In the genomic region with DNA sequence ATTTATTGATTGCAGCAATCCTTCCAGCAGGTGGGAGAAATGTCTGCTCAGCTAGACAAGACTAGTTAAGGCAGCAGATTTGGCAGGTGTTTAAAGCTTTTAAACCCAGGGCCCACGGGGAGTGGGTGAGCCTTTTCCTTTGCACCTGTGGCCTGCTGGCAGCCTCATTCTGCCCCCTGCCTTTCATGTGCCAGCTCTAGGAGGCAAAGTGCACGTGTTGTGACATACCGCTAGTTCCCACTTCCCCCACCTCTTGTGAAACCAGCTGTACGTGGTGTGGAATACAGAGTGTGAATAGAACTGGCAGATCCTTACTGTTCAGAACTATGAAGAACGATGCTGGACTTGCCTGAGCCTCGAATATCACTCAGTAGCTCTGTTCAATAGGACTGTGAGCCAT, we compare ENCODE assay signal across 13 mouse cellular contexts.
A peak's percentile ranks its signal among the peaks of the same experiment; 100 is the strongest.
DNase-seq lines count a peak whose midpoint lies in the region; ATAC-seq and TF ChIP-seq lines count a peak whose summit lies in the region.
"Had no signal": no experiment of that assay in that cellular context is flagged by ENCODE, and none has a peak within 500 bp of the region (broad histone marks: within the 10 kb centered on the region; RNA-seq: fewer than 3 reads in every experiment).

No protein-coding gene starts in this region.

- no peak overlapping the region for H3K27ac ChIP-seq in gastrocnemius, adult 2 months
- H3K27ac ChIP-seq: neural tube, embryonic 15.5 days had no signal

- DNase-seq in gastrocnemius, postnatal 25 days: peak; percentile 10
- no peak for DNase-seq in gastrocnemius, adult 2 months
- DNase-seq in lung, postnatal 36 days: peak; percentile 25
- DNase-seq in lung, adult 18-20 months: no peak
- DNase-seq in thymus, postnatal 36 days: peak; percentile 71 to 88
- no peak for DNase-seq in gastrocnemius, postnatal 14 days
- DNase-seq: cerebellum, adult 2 months; lung, embryonic 14.5 days had no signal

- TF ChIP-seq CTCF in gastrocnemius, adult 2 months (IDR thresholded peaks at IDR 0.05): no peak

- no peak overlapping the region for H3K4me3 ChIP-seq in gastrocnemius, adult 2 months
- H3K4me3 ChIP-seq: erythroblast, embryonic 14.5 days; neural tube, embryonic 15.5 days had no signal

- intact Hi-C loops in gastrocnemius, adult 2 months (cut with DNase I): no loop called here
- intact Hi-C loops in gastrocnemius, postnatal 14 days (cut with DNase I; ENCODE audit: low total_unique reads): no loop called here

- ATAC-seq in megakaryocyte, adult 5-6 weeks (ENCODE audit: poor library complexity, severe bottlenecking): peak; percentile 93
- no peak for ATAC-seq in erythroid progenitor cell, adult 5-6 weeks (replicated peaks; ENCODE audit: low FRiP score, poor library complexity, severe bottlenecking)
- ATAC-seq: CD4-positive, CD25-positive, alpha-beta regulatory T cell, adult 4 months had no signal

Comparison
In these comparisons a context has a peak if more than half of its experiments do, and no peak if none do; other contexts are left out.
1. DNase-seq: peak in gastrocnemius, postnatal 25 days (single experiment), lung, postnatal 36 days (single experiment) and thymus, postnatal 36 days (2 of 2); none in gastrocnemius, adult 2 months (single experiment), lung, adult 18-20 months (0 of 2) and gastrocnemius, postnatal 14 days (single experiment).